Mouse (Mus musculus) MEL (cell line): Measurements from ENCODE around the gene Tsen54.

Source experiments
- CTCF ChIP-seq, 3 experiments: IDR thresholded peaks in 2 of 3; conservative IDR thresholded peaks in 1 of 3; 2 replicates each; pipeline ENCODE4 v1.5.1; 2011 to 2012; ENCODE audit warnings: low read length in 3 of 3, low read depth in 2 of 3, mild to moderate bottlenecking in 2 of 3, improper control_type of control experiment in 1 of 3, inconsistent platforms in 1 of 3, mixed read lengths in 1 of 3, moderate library complexity in 1 of 3; ENCODE audit not compliant: control insufficient read depth in 1 of 3, insufficient read depth in 1 of 3, poor library complexity in 1 of 3, severe bottlenecking in 1 of 3
- EP300 ChIP-seq, 2 experiments: IDR thresholded peaks; 2 replicates each; pipeline ENCODE4 v1.6.1; 2011; ENCODE audit warnings: improper control_type of control experiment in 2 of 2, low read length in 2 of 2, low read depth in 1 of 2, mild to moderate bottlenecking in 1 of 2
- ETS1 ChIP-seq: IDR thresholded peaks from 2 replicates; pipeline ENCODE4 v1.6.1; 2012; ENCODE audit warnings: low read depth, mild to moderate bottlenecking, inconsistent platforms, low read length, improper control_type of control experiment, moderate library complexity
- MXI1 ChIP-seq: IDR thresholded peaks from 2 replicates; pipeline ENCODE4 v1.6.1; 2011; ENCODE audit warnings: mild to moderate bottlenecking, low read depth, low read length, improper control_type of control experiment
- MYB ChIP-seq: IDR thresholded peaks from 2 replicates; pipeline ENCODE4 v1.6.1; 2011; ENCODE audit warnings: mild to moderate bottlenecking, low read depth, low read length, improper control_type of control experiment
- USF1 ChIP-seq: IDR thresholded peaks from 2 replicates; pipeline ENCODE4 v1.6.1; 2014; ENCODE audit warnings: low read depth, mild to moderate bottlenecking, inconsistent platforms, low read length, improper control_type of control experiment, moderate library complexity

- TF ChIP-seq USF1 (no peak), CTCF (IDR thresholded peaks at IDR 0.05 in 2 of 3, conservative IDR thresholded peaks at IDR 0.05 in 1 of 3; ENCODE audit: control insufficient read depth in 1 of 3, insufficient read depth in 1 of 3, low read depth in 2 of 3, low read length in 3 of 3, poor library complexity in 1 of 3, severe bottlenecking in 1 of 3) (peak in 1 of 3 experiments; percentile 10; a peak in 1 of 6 replicates), MXI1 (no peak), EP300 (IDR thresholded peaks at IDR 0.05; ENCODE audit: low read depth in 1 of 2, low read length in 2 of 2) (no peak), MYB (no peak), ETS1 (no peak)
Measured at GRCm38 (mm10) chr11:115859143-115859945, 44.8 kb downstream of the Tsen54 start.
